Mouse (Mus musculus): Measurements from ENCODE around the gene Vmn2r55.
"Not testable (repeated sequence)": the region's sequence is repeated elsewhere in the genome, so short reads cannot be mapped to it uniquely, and the experiment has no call there.

Gene Vmn2r55

GRCm38 (mm10) chr7:12684903-12685302 is at the start of gene Vmn2r55:
Gene Vmn2r55, minus strand, starts transcription at chr7:12685003.
- DNase-seq (ENCODE audit: low read depth, low spot score), result not testable (repeated sequence)

DNA sequence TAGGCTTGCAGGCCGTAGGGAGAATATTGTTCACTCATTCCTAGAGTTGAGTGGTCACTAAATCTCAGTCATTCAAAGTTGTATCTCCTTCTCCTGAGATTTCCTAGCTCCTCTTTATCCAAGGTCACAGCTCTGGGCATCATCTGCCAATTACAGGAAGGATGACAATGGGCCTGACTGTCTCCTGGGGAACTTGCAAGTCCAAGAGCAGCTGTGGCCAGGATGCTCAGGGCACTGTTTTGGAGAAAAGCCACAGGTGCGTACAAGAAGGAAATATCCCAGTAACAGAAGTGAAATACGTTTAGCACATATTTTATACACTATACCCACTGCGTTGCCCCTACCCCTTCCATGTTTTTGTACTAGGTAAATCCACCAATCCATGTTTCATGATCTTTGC is 44.6 kb downstream of the Vmn2r55 start, which contains the start of gene Vmn2r54:
Vmn2r54 (minus strand) TSS at position 101 of the 400 bp plus-strand sequence.
- not testable (repeated sequence) for DNase-seq (ENCODE audit: low read depth, low spot score)

GRCm38 (mm10) chr7:12608688-12609087 is 76.1 kb downstream of the Vmn2r55 start, which contains the start of gene Vmn2r53:
Gene Vmn2r53, minus strand, starts transcription at chr7:12608788.
- DNase-seq (ENCODE audit: low read depth, low spot score), result no peak
